Mouse (Mus musculus): ENCODE results near the gene Il11ra1.
A peak's percentile ranks its signal among the peaks of the same experiment; 100 is the strongest.

Il11ra1 gene

DNA sequence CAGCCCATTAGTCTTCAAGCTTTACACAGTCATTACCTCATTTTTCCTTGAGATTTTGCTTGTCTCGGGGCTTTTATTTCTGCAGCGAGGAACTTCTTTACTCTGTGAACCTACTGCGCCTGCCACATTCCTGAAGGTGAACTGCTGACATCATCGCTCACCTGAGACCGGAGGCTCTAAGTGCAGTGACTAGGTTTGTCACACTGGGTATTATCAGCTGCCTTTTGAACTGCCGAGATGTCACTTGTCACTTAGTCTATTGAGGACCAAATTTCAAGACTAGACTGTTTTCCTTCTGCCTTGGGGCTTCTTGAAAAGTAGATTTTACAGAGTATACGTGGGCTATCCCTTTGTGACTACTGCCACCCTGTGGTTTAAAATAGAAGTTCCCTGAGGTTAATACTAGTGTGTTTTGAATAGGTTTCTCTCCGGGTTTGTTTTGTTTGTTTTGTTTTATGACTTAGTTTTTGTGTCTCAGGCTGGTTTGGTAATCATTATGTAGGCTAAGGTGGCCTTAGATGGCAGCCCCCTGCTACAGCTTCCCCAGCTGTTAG, 8.5 kb downstream of the Il11ra1 start:
- no peak for DNase-seq (ENCODE audit: low spot score in 2 of 2)

DNA sequence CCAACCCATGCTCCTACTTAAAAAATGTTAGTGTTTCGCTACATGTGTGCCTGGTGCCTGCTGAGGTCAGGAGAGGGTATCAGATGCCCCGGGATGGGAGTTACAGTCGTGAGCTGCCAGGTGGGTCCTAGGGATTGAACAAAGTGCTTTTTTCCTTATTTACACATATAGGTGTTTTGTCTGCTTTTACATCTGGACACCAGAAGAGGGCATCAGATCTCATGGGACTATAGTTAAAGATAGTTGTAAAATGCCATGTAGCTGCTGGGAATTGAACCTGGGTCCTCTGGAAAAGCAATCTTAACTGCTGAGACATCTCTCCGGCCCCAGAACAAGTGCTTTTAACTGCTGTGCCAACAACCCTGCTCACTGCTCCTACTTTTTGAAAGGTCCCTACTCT, 10.4 kb downstream of the Il11ra1 start:
- no peak for DNase-seq (ENCODE audit: low spot score in 2 of 2)

DNA sequence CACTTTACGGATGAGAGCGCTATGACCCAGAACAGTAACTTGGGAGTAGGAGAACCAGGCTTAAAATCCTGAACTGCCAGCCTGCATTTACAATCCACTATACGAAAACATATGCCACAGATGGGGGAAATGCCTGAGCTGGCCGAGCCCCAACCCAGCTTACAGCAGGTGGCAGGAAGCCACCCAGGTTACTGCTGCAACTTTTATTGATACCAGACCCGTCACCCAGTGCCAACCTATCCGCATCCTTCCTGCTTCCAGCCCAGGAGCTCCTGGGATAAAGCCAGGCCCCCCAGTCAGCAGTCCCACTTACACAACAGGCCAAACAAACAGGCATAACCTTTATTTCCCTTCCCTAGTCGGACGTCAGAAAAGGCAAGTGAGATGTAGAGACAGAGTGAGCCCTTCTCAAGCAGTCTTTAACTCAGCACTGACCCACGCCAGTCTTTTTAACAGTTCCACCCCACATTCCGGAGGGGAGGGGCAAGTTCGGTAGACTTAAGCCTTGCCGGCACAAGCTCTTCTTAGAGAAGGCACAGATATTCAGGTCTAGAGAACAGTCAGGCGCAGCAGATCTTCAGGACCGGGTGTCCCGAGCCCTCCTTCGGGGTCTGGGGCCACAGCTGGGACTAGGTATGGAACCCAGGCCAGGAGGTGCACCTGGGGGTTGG, 12.1 kb downstream of the Il11ra1 start:
- no peak for DNase-seq (ENCODE audit: low spot score in 2 of 2)

DNA sequence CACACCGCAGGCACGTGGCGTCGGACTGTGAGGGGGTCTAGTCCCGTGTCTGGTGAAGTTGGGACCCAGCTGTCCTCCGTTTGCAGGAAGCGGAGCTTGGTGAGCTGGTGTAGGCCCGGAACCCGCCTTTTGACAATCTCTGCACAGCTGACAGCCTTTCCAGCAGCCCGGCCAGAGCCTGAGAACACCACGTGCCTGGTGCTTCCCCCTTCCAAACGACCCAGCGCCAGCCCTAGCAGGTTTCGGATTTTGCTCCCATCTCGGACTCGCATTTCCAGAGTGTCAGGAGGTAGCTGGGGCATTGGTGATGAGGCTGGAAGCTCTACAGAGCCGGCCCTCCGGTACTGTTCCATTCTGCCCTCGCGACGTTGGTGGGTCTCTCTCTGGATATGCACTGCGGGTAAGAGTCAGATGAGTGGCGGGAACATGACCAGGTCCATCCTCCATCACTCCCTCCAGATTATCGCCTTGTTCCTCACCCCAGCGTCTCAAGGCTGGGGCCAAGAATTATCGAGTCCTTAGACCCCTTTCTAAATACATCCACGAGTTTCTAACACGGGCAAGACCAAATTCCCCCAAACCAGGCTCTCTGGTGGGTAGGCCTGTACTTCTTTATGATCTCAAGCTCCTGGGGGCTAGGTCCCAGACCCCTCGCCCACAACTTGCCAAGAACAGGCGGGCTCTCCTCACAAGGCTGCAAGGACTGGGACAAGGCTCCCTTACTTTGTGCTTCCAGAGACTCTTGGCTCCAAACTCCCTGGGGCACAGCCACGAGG, 12.8 kb downstream of the Il11ra1 start:
- no peak for DNase-seq (ENCODE audit: low spot score in 2 of 2)

DNA sequence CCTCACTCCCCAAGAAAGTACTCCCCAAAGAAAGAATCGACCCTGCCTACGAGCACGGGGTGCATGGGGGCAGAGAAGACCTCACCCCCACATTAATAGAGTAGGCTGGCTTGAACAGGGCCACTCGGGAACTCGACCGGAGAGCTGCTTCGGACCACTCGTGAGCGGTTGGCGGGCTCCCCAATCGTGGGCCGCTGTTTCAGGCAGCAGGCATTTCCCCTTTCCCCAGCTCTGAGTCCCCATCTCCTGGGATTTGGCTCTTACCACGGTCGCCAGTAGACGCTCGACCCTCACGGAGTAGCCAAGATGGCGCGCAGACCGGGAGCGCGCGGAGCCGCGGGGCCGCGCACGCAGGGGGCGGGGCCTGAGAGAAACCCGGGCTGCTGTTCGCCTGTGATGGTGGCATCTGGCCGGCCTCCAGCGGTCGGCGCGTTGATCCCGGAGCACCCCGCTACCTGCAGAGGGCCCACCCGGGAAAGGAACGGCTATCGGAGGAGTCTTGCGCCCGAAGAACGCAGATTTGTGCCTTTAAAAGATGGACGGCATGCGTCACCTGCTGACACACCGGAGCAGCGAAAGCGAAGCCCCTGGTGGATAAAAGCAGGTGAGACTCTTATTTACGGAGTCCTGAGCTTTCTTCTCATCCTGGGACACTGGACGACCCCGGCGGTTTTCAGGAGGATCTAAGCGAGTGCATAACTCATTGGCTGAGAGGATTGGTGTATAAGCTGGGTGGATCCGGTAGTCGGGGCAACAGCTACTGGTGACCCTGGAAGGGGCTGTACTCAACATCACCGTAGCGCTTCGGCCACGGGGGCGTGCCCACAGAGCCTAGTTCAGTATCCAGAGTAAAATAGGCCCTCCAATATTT, 13.6 kb downstream of the Il11ra1 start, which contains the start of gene Rpp25l:
Gene Rpp25l (minus strand): TSS at position 338 of the 871 bp plus-strand sequence.
- DNase-seq (ENCODE audit: low spot score in 2 of 2): peak; percentile 80 to 83

DNA sequence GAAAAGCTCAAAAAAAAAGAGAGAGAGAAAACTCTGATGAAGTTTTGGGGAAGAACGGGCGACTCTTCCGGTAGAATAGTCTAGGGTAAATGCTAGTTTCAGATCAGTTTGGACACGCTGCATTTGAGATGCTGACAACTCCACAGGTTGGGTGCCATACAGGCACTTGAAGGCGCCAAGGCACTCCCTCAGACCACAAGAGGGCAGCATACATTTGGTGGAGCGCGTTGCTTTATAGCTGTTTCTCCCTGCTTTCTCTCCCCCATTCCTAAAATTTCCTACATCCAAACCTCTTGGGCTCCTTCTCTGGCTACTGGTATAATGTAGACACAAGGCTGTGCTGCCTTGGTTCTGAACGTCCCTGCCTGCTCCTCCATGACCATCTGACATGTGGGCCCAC, 14.5 kb downstream of the Il11ra1 start:
- DNase-seq (ENCODE audit: low spot score in 2 of 2): no peak

DNA sequence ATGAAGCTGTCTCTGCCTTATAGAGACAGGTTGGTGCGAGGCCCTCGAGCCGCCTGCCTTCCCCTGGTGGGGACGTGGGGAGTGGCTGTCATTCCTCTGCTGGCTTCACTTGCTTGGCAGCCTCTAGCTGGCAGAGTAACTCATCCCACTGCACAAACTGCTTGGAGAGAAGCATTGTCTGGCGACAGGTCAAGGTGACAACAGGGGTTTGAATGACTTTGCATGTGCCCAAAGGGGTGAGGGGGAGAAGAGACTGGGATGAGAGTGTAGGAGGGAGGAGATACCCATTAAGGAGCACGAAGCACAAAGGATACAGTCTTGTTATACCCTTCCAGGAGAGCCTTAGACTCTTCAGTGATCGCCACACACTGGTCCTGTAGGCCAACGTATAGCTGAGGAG, 15.3 kb downstream of the Il11ra1 start:
- no peak for DNase-seq (ENCODE audit: low spot score in 2 of 2)

DNA sequence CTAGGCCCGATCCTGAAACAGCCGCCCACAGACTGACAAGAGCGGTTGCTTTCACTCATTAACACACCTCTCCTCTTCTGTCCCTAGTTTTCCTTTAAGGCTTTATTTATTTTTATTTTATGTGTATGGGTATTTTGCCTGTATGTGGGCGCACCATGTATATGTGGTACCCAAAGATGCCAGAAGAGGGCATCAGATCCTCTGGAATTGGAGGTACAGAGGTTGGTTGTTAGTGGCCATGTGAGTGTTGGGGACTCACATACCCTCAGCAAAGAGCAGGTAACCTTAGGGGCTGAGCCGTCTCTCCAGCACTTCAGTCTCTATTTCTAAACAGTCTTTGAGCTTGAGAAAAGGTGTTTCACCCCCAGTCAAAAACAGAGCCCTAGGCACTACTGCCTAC, 15.8 kb downstream of the Il11ra1 start:
- no peak for DNase-seq (ENCODE audit: low spot score in 2 of 2)

DNA sequence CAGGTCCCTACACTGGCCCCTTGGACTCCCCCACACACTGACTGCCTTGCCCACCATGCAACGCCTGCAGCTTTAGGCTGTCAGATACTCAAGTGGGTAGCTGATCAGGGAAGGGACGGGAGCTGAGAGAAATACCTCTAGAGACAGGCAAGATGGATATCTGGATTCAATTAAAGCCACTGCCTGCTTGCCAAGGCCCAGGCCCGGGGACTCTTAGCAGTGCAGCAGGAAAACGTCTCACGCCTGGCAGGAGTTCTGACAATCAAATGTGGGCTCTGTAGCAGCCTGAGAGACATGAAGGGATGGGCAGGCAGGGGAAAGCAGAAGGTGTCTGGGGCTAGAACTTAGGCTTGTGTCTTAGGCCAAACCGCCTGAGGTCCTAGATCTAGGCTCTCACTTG, 17.0 kb downstream of the Il11ra1 start:
- DNase-seq (ENCODE audit: low spot score in 2 of 2): no peak

DNA sequence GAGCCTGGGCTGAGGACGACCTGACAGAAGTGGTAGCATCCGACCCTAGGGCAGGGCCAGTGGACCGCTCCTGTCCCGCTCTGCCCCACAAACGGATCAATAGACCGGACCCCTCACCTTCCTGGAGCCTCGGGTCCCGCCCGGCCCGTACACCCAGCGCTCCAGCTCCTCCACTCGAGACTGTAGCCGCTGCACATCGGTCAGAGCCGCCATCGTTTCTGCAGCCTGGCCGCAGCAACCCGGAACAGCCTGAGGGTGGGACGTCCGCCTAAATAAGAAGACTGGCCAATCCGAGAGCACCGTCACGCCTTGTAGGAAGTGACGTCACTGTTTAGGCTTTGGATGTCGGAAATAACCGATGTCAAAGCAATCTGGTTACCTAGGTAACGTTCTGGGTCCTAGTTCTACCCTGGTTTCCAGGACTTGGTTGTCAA, 23.1 kb downstream of the Il11ra1 start, which contains the start of gene Dctn3:
Gene Dctn3 (minus strand): TSS at position 253 of the 434 bp plus-strand sequence.
- DNase-seq (ENCODE audit: low spot score in 2 of 2): peak; percentile 79 to 85

DNA sequence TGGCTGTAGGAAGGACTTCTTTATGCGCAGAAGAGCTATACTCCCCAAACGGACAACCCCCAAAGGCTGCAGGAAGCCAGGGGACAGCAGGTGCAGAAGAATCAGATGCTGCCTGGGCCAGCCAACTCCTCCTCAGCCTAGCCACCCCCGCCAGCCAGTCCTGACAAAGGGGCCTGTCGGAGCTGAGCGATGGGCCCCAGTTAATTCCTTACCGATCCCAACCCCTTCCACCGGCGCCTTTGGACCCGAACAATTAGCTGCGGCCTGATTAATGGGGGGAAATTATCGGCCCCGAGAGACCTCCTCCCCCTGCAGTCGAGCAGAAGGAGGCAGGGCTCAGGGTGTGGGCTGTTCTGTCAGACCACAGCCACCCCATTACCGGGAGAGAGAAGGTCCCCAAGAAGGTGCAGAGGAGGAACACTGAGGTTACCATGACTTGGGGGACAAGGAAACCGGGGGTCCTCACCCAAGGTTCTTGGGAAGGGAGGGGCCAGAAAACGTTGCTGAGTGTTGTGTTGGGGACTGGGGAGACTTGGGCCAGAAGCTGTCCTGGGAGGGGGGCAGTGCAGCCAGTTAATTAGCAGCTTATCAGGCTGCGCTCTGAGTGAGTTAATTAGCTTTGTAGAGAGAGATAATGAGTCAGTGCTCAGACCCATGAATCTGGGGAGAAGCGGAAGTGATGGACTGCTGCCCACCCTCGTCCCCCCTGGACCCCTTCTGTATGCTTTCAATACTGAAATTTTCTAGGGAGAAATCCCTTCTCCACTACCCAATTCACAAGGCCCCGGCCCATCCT, 27.2 kb downstream of the Il11ra1 start:
- no peak for DNase-seq (ENCODE audit: low spot score in 2 of 2)

DNA sequence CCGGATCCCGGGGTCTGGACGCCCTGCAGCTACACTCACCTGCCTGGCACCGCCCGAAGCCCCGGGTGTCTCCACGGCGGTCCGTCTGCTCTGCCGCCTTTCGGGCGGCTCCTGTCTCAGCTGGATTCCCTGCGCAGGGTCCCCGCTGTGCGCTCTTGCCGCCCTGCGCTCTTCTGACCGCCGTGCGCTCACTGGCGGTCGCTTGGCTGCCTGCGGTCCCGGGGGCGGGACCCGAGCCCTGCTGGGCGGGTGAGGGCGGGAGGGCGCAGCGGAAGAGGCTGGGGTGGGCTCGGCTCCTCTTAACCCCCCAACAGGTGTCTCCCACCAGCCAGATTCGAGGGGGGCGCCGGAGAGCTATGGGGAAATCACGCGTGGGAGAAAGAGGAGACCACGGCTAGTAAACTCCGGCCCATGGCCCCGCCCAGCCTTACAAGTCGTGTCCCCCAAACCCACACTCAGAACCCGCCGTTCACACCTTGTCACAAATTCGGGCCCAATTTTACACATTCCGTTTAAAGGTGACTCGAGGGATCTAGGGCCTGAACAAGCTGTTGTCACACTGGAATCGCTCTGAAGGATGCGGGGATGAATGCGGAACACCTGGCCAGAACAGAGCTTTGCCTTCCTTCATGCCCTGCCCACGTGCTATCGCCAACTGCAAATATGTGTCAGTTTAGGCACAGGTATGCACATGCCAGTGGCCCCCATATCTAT, 31.4 kb downstream of the Il11ra1 start, which contains the start of gene Arid3c:
Gene Arid3c (minus strand): TSS at position 91 of the 714 bp plus-strand sequence.
- DNase-seq (ENCODE audit: low spot score in 2 of 2): no peak

DNA sequence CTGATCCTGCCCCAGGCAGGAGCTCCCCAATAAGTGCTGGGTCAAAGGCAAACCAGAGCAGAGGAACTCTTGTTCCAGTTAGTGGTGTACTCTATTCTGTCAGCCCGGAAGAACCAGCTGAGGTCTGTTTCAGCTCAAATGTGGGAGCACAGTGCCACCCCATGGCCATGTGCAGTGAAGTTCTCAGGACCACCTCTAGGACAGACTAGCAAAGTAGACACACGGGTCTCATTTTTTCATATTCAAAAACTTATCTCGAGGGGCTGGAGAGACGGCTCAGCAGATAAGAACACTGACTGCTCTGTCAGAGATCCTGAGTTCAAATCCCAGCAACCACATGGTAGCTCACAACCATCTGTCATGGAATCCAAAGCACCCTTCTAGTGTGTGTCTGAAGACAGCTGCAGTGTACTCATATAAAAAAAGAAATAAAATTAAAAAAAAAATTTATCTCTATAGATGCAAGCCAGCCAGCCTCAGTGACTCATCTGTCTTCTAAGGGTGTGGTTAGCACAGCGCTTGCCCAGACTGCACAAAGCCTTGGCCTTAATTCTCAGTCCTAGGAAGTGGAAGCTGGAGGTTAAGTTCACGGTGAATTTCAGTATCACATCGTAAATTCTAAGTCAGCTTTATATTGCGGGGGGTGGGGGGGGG, 37.9 kb downstream of the Il11ra1 start:
- peak in 1 of 2 experiments; percentile 61 for DNase-seq (ENCODE audit: low spot score in 2 of 2)

DNA sequence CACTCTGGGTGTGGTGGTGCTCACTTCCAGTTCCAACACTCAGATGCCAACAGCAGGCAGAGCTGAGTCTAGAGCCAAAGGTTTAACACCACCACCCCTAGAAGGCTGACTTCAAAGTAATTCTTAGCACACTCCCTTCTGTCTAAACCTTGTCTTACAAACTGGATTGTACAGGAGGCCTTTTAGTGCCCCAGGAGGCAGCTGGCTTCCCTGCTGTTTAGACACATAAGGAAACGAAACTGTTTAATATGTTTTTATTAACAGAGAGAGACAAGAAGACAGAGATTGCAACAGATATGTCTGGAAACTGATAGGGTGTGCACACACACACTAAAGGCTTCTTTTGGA, 38.4 kb downstream of the Il11ra1 start:
- DNase-seq (ENCODE audit: low spot score in 2 of 2): no peak

DNA sequence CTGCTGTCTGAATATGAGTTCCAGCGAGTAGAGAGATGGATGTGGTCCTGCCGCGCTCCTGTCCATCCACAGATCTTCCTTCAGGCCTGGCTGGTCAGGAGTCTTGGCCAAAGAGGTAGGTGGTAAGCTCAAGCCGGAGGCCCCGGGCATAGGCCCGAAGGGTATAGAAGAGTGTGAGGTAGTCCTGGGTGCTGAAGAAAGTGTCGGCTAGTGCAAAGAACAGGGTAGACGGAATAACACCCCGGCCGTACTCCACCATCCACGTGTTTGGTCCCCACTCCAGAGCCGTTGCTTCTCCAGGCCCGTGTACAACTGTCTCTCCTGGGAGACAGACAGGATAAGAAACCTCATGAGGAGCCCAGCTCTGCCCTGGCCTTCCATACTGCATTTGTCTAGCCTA, 39.5 kb downstream of the Il11ra1 start:
- DNase-seq (ENCODE audit: low spot score in 2 of 2): no peak

DNA sequence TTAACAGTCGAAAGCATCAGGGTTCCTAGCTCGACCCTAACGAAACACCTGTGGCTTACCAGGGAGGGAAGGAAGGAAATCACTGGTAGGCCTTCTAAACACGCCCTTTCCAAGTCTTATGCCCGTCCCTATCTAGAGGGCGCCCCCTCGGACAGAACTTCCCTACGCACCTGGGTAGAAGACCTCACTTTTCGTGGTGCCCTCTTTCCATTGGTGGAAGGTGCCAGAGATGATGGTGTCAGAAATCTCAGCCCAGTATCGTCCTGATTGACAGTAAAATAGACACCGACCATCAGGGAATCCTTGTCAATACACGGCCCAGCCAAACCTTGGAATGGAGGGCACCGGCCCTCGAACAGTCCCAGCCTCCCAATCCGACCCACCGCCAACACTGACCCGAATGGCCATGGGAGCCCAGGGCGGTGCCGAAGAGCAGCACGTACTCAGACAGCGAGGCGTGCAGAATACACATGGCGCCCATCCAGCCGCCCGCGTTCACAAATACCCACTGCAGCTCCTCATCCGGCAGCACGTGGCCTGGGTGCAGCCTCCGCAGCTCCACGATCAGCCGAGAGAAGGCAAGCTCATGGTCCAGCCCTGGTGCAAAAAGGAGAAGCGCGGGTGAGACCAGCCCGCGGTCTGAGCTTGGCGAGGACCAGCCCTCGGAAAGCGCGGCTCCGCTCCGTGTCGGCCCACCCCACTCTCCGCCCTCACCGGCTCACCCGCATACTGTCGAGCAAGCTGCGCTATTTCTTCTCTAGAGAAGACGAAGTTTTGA, 40.8 kb downstream of the Il11ra1 start:
- DNase-seq (ENCODE audit: low spot score in 2 of 2): no peak

DNA sequence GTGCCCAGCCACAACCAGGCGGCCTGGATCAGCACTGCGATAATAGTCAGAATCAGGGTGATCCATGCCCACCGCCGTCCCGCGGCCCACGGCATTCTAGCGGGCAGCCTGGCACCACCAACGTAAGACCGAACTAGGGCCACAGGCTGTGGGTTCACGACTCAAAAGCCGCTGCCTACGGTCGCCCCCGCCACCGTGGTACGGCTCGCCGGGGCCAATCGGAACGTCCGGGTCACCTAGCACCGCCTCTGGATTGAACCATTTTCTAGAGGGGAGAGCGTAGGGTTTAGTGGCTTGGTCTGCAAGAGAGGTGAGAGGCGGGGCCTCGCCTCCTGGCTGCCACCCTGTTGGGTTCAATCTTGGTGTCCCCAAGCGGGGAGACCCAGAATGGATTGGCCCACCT, 41.4 kb downstream of the Il11ra1 start:
- peak; percentile 89 to 90 for DNase-seq (ENCODE audit: low spot score in 2 of 2)

DNA sequence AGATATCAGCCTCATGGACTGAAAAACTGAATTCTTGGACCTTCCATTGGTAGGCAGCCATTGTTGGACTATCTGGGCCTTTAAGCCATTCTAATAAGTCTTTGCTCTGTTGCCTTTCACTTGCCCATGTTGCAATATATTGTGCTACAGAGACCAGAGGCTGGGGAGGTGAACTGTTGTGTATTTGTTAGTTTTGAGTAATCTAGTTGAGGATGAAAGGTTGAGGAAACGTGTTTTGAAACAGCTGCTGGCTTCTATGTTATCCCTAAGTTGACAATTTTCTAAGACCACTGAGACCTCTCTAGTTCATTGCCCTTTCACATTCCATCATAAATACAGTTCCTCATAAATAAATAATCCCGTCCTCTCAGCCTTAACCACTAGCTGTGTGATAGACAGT, 44.3 kb downstream of the Il11ra1 start:
- DNase-seq (ENCODE audit: low spot score in 2 of 2): no peak

DNA sequence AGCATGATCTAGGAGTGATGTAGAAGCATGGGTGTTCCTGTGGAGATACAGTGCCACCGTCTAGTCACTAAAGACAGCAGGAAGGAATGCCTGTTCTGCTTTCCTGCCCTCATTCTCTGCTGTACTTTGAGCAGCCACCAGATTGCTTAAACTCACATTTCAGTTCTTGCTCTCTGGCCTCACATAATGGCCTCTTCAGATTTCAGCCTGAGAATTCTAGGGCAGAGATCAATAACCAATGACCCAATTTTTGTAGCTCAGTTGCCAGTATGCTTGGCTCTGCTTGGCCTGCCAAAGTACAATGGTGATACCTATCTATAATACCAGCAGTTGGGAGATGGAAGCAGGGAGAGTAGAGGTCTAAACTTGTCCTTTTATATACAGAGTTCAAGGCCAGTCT, 45.2 kb downstream of the Il11ra1 start:
- DNase-seq (ENCODE audit: low spot score in 2 of 2): no peak
